Mouse (Mus musculus): ENCODE measurements at regions not wholly inside any gene's neighbourhood (a gene's known extent, or its start where the extent isn't known, plus 50 kb on each side); places are given as distances from the start of the nearest gene placed in this dataset.

GRCm38 (mm10) chr15:94183663-94184375 lies 281.4 kb downstream of the Adamts20 start:
- no peak overlapping the region for H3K9ac ChIP-seq (ENCODE audit: low read length)
- no peaks in the 10 kb centered on the region for H3K27me3 ChIP-seq (replicated peaks; ENCODE audit: control insufficient read depth, insufficient read depth, low read length)
- no peak for ATAC-seq
- H3K4me3 ChIP-seq (ENCODE audit: low read depth, low read length): no peak overlapping the region
- WGBS: 94% methylated on average over 6 of the region's 6 CpGs
- H3K4me1 ChIP-seq (ENCODE audit: control insufficient read depth, insufficient read depth, low read length): no peaks in the 10 kb centered on the region
- no peaks in the 10 kb centered on the region for H3K9me3 ChIP-seq (replicated peaks; ENCODE audit: control insufficient read depth, low read length)
- no peak for DNase-seq (ENCODE audit: low spot score)
- H3K4me2 ChIP-seq (ENCODE audit: low read length): no peak overlapping the region
- H3K36me3 ChIP-seq (ENCODE audit: control insufficient read depth, insufficient read depth, low read length): no peaks in the 10 kb centered on the region
- no peak overlapping the region for H3K27ac ChIP-seq (ENCODE audit: low read depth, low read length)

- Histone ChIP-seq H3K4me1 (ENCODE audit: control insufficient read depth, insufficient read depth, low read length) (no peaks in the 10 kb centered on the region), H3K4me2 (ENCODE audit: low read length) (no peak overlapping the region), H3K9ac (ENCODE audit: low read length) (no peak overlapping the region), H3K4me3 (ENCODE audit: low read depth, low read length) (no peak overlapping the region), H3K27ac (ENCODE audit: low read depth, low read length) (no peak overlapping the region), H3K27me3 (replicated peaks; ENCODE audit: control insufficient read depth, insufficient read depth, low read length) (no peaks in the 10 kb centered on the region), H3K9me3 (replicated peaks; ENCODE audit: control insufficient read depth, low read length) (no peaks in the 10 kb centered on the region), H3K36me3 (ENCODE audit: control insufficient read depth, insufficient read depth, low read length) (no peaks in the 10 kb centered on the region)
- WGBS: 66% methylated on average over 7 of the region's 7 CpGs
- ATAC-seq: no peak
- DNase-seq (ENCODE audit: low spot score): peak; percentile 3
Measured at GRCm38 (mm10) chr15:94174083-94174482, 291.1 kb downstream of the Adamts20 start.

GRCm38 (mm10) chr15:94160806-94161205 lies 304.4 kb downstream of the Adamts20 start:
- Histone ChIP-seq H3K4me2 (ENCODE audit: low read length) (no peak overlapping the region), H3K4me3 (ENCODE audit: low read depth, low read length) (no peak overlapping the region), H3K4me1 (ENCODE audit: control insufficient read depth, insufficient read depth, low read length) (no peaks in the 10 kb centered on the region), H3K36me3 (ENCODE audit: control insufficient read depth, insufficient read depth, low read length) (no peaks in the 10 kb centered on the region), H3K9me3 (replicated peaks; ENCODE audit: control insufficient read depth, low read length) (no peaks in the 10 kb centered on the region), H3K9ac (ENCODE audit: low read length) (no peak overlapping the region), H3K27ac (ENCODE audit: low read depth, low read length) (no peak overlapping the region), H3K27me3 (replicated peaks; ENCODE audit: control insufficient read depth, insufficient read depth, low read length) (no peaks in the 10 kb centered on the region)
- ATAC-seq (no peak), DNase-seq (ENCODE audit: low spot score) (no peak)
- WGBS: 84% methylated on average over 4 of the region's 4 CpGs

GRCm38 (mm10) chr15:94139534-94139958 lies 325.7 kb downstream of the Adamts20 start:
- Histone ChIP-seq H3K9me3 (replicated peaks; ENCODE audit: control insufficient read depth, low read length) (no peaks in the 10 kb centered on the region), H3K4me1 (ENCODE audit: control insufficient read depth, insufficient read depth, low read length) (no peaks in the 10 kb centered on the region), H3K9ac (ENCODE audit: low read length) (no peak overlapping the region), H3K27ac (ENCODE audit: low read depth, low read length) (no peak overlapping the region), H3K36me3 (ENCODE audit: control insufficient read depth, insufficient read depth, low read length) (no peaks in the 10 kb centered on the region), H3K4me2 (ENCODE audit: low read length) (no peak overlapping the region), H3K27me3 (replicated peaks; ENCODE audit: control insufficient read depth, insufficient read depth, low read length) (no peaks in the 10 kb centered on the region), H3K4me3 (ENCODE audit: low read depth, low read length) (no peak overlapping the region)
- DNase-seq (ENCODE audit: low spot score): peak; percentile 3
- WGBS: 77% methylated on average over 13 of the region's 13 CpGs
- ATAC-seq: no peak

- peak; percentile 80 for ATAC-seq
- Histone ChIP-seq H3K9ac (ENCODE audit: low read length) (no peak overlapping the region), H3K9me3 (replicated peaks; ENCODE audit: control insufficient read depth, low read length) (no peaks in the 10 kb centered on the region), H3K4me1 (ENCODE audit: control insufficient read depth, insufficient read depth, low read length) (no peaks in the 10 kb centered on the region), H3K27me3 (replicated peaks; ENCODE audit: control insufficient read depth, insufficient read depth, low read length) (no peaks in the 10 kb centered on the region), H3K36me3 (ENCODE audit: control insufficient read depth, insufficient read depth, low read length) (no peaks in the 10 kb centered on the region), H3K4me3 (ENCODE audit: low read depth, low read length) (no peak overlapping the region), H3K27ac (ENCODE audit: low read depth, low read length) (no peak overlapping the region), H3K4me2 (ENCODE audit: low read length) (peak overlapping the region; percentile 12)
- peak; percentile 67 for DNase-seq (ENCODE audit: low spot score)
- 48% methylated on average over 27 of the region's 27 CpGs for WGBS
Measured at GRCm38 (mm10) chr15:94137159-94137952, 327.9 kb downstream of the Adamts20 start.

GRCm38 (mm10) chr15:94112801-94113200 lies 352.4 kb downstream of the Adamts20 start:
- no peak overlapping the region for H3K27ac ChIP-seq (ENCODE audit: low read depth, low read length)
- DNase-seq (ENCODE audit: low spot score): peak; percentile 6
- no peak overlapping the region for H3K9ac ChIP-seq (ENCODE audit: low read length)
- H3K4me1 ChIP-seq (ENCODE audit: control insufficient read depth, insufficient read depth, low read length): no peaks in the 10 kb centered on the region
- H3K4me3 ChIP-seq (ENCODE audit: low read depth, low read length): no peak overlapping the region
- H3K4me2 ChIP-seq (ENCODE audit: low read length): no peak overlapping the region
- no peaks in the 10 kb centered on the region for H3K27me3 ChIP-seq (replicated peaks; ENCODE audit: control insufficient read depth, insufficient read depth, low read length)
- ATAC-seq: no peak
- no peaks in the 10 kb centered on the region for H3K9me3 ChIP-seq (replicated peaks; ENCODE audit: control insufficient read depth, low read length)
- no peaks in the 10 kb centered on the region for H3K36me3 ChIP-seq (ENCODE audit: control insufficient read depth, insufficient read depth, low read length)
- 85% methylated on average over 5 of the region's 5 CpGs for WGBS

GRCm38 (mm10) chr15:94107186-94107716 lies 358.0 kb downstream of the Adamts20 start:
- DNase-seq (ENCODE audit: low spot score) (no peak), ATAC-seq (no peak)
- no peak overlapping the region for H3K9ac ChIP-seq (ENCODE audit: low read length)
- H3K27ac ChIP-seq (ENCODE audit: low read depth, low read length): no peak overlapping the region
- no peak overlapping the region for H3K4me2 ChIP-seq (ENCODE audit: low read length)
- H3K27me3 ChIP-seq (replicated peaks; ENCODE audit: control insufficient read depth, insufficient read depth, low read length): no peaks in the 10 kb centered on the region
- H3K4me3 ChIP-seq (ENCODE audit: low read depth, low read length): no peak overlapping the region
- 72% methylated on average over 2 of the region's 2 CpGs for WGBS
- no peaks in the 10 kb centered on the region for H3K36me3 ChIP-seq (ENCODE audit: control insufficient read depth, insufficient read depth, low read length)
- no peaks in the 10 kb centered on the region for H3K9me3 ChIP-seq (replicated peaks; ENCODE audit: control insufficient read depth, low read length)
- H3K4me1 ChIP-seq (ENCODE audit: control insufficient read depth, insufficient read depth, low read length): no peaks in the 10 kb centered on the region

- H3K4me2 ChIP-seq (ENCODE audit: low read length): no peak overlapping the region
- 87% methylated on average over 5 of the region's 5 CpGs for WGBS
- DNase-seq (ENCODE audit: low spot score): no peak
Measured at GRCm38 (mm10) chr15:94090644-94091043, 374.6 kb downstream of the Adamts20 start.

GRCm38 (mm10) chr15:94089856-94090255 lies 375.4 kb downstream of the Adamts20 start:
- Histone ChIP-seq H3K4me3 (ENCODE audit: low read depth, low read length) (no peak overlapping the region), H3K4me2 (ENCODE audit: low read length) (no peak overlapping the region), H3K27me3 (replicated peaks; ENCODE audit: control insufficient read depth, insufficient read depth, low read length) (no peaks in the 10 kb centered on the region), H3K9ac (ENCODE audit: low read length) (no peak overlapping the region), H3K9me3 (replicated peaks; ENCODE audit: control insufficient read depth, low read length) (no peaks in the 10 kb centered on the region), H3K27ac (ENCODE audit: low read depth, low read length) (no peak overlapping the region), H3K4me1 (ENCODE audit: control insufficient read depth, insufficient read depth, low read length) (no peaks in the 10 kb centered on the region), H3K36me3 (ENCODE audit: control insufficient read depth, insufficient read depth, low read length) (no peaks in the 10 kb centered on the region)
- 72% methylated on average over 6 of the region's 6 CpGs for WGBS
- no peak for DNase-seq (ENCODE audit: low spot score)
- no peak for ATAC-seq

More at GRCm38 (mm10) chr15:94090644-94091043, 374.6 kb downstream of the Adamts20 start:
- Histone ChIP-seq H3K36me3 (ENCODE audit: control insufficient read depth, insufficient read depth, low read length) (no peaks in the 10 kb centered on the region), H3K27me3 (replicated peaks; ENCODE audit: control insufficient read depth, insufficient read depth, low read length) (no peaks in the 10 kb centered on the region), H3K4me1 (ENCODE audit: control insufficient read depth, insufficient read depth, low read length) (no peaks in the 10 kb centered on the region), H3K9me3 (replicated peaks; ENCODE audit: control insufficient read depth, low read length) (no peaks in the 10 kb centered on the region), H3K9ac (ENCODE audit: low read length) (no peak overlapping the region), H3K27ac (ENCODE audit: low read depth, low read length) (no peak overlapping the region), H3K4me3 (ENCODE audit: low read depth, low read length) (no peak overlapping the region)
- ATAC-seq: no peak

Measured in forebrain, embryonic 14.5 days (tissue).